Mouse (Mus musculus) adipocyte (in vitro differentiated cells): Measurements from ENCODE around the gene Gm16429.
"Not testable (repeated sequence)": the region's sequence is repeated elsewhere in the genome, so short reads cannot be mapped to it uniquely, and the experiment has no call there.

Source experiments
- DNase-seq: peaks from one replicate; pipeline ENCODE4 v3.0.0-alpha.2; 2016; ENCODE audit warnings: low spot score

Gene Gm16429

GRCm38 (mm10) chr5:93928952-93929351 lies at the start of gene Gm16429:
Gene Gm16429 (minus strand): TSS chr5:93929052.
- not testable (repeated sequence) for DNase-seq
